ENCODE assay signal across 8 mouse cellular contexts in genomic region chr17:55711984-55712811, GRCm38 (mm10). TPM values are rescaled to one million over a fixed set of nuclear protein-coding genes. Genes with fewer than 3 reads are reported as not detected.
A peak's percentile ranks its signal among the peaks of the same experiment; 100 is the strongest.
DNase-seq lines count a peak whose midpoint lies in the region; ATAC-seq lines count a peak whose summit lies in the region.

TSS of gene Pot1b (minus strand) at chr17:55712628.

- WGBS in heart, embryonic 10.5 days: under 1% methylated on average over 36 of the region's 37 CpGs
- under 1% methylated on average over 37 of the region's 37 CpGs for WGBS in kidney, embryonic 15.5 days

- ATAC-seq in erythroblast, adult 5-6 weeks (replicated peaks; ENCODE audit: low FRiP score, poor library complexity, severe bottlenecking): peak; percentile 96
- ATAC-seq in kidney, embryonic 15.5 days (replicated peaks; ENCODE audit: low FRiP score): peak; percentile 100
- ATAC-seq in monocyte, adult 5-6 weeks (replicated peaks; ENCODE audit: insufficient number of reproducible peaks, low FRiP score, low TSS enrichment, poor library complexity, severe bottlenecking): peak; percentile 96

- H3K27me3 ChIP-seq in heart, embryonic 10.5 days (ENCODE audit: insufficient read depth, poor library complexity, severe bottlenecking): no peaks in the 10 kb centered on the region
- H3K27me3 ChIP-seq in kidney, embryonic 15.5 days: no peaks in the 10 kb centered on the region

- peak within 1 kb of the TSS; percentile 86 for H3K27ac ChIP-seq in heart, embryonic 10.5 days
- H3K27ac ChIP-seq in kidney, embryonic 15.5 days: peak within 1 kb of the TSS; percentile 78

- peak; percentile 88 to 89 for DNase-seq in B cell, adult 2 months
- DNase-seq in brain, adult 2 months (ENCODE audit: low read depth, low spot score): peak; percentile 98
- peak; percentile 98 for DNase-seq in heart, embryonic 10.5 days (ENCODE audit: low spot score)
- DNase-seq in liver: peak; percentile 99
- peak; percentile 94 to 97 for DNase-seq in spleen, postnatal 4 days (ENCODE audit: low spot score in 2 of 2)

- H3K4me1 ChIP-seq in heart, embryonic 10.5 days: no peaks in the 10 kb centered on the region
- H3K4me1 ChIP-seq in kidney, embryonic 15.5 days: 0 out of 2 replicates have a peak, but pooled peaks cover 2% of the 10 kb centered on the region

- H3K9ac ChIP-seq in kidney, embryonic 15.5 days: peak within 1 kb of the TSS; percentile 63

- peak within 1 kb of the TSS; percentile 70 for H3K4me2 ChIP-seq in kidney, embryonic 15.5 days

- H3K4me3 ChIP-seq in heart, embryonic 10.5 days: peak within 1 kb of the TSS; percentile 80
- H3K4me3 ChIP-seq in kidney, embryonic 15.5 days (replicated peaks): peak within 1 kb of the TSS; percentile 80

- 0 out of 2 replicates have a peak, but pooled peaks cover 3% of the 10 kb centered on the region for H3K36me3 ChIP-seq in heart, embryonic 10.5 days
- peaks cover 17% of the 10 kb centered on the region for H3K36me3 ChIP-seq in kidney, embryonic 15.5 days

- no peaks in the 10 kb centered on the region for H3K9me3 ChIP-seq in heart, embryonic 10.5 days
- H3K9me3 ChIP-seq in kidney, embryonic 15.5 days (replicated peaks): no peaks in the 10 kb centered on the region

RNA-seq across cellular contexts. Expression of gene Pot1b, which starts in this region (rescaled TPM):
- total RNA-seq in erythroblast, adult 5-6 weeks (2015; ENCODE audit: low replicate concordance): 7.5 and 16.1 TPM in 2 replicates
- total RNA-seq in erythroblast, adult 5-6 weeks (2017; ENCODE audit: low replicate concordance): 21.2 and 34.3 TPM in 2 replicates
- polyA plus RNA-seq in heart, embryonic 10.5 days (2016; fragmentation: Nextera tagmentation; extraction: Ambion mirVana): 6.0 and 8.4 TPM in 2 replicates
- polyA plus RNA-seq in kidney, embryonic 15.5 days (2015; fragmentation: Nextera tagmentation; extraction: Ambion mirVana): 9.9 and 10.1 TPM in 2 replicates
- 322 to 362 TPM (median 361 TPM) in 3 replicates for total RNA-seq in monocyte, adult 5-6 weeks (2017)

Comparison
In these comparisons a context has a peak if more than half of its experiments do, and no peak if none do; other contexts are left out.
1. Peak in every context shown above with its lines: DNase-seq, ATAC-seq, H3K4me3 ChIP-seq and H3K27ac ChIP-seq.